Mouse (Mus musculus): ENCODE results near the gene Omd. TPM values are rescaled to one million over a fixed set of nuclear protein-coding genes. Genes with fewer than 3 reads are reported as not detected.
A peak's percentile ranks its signal among the peaks of the same experiment; 100 is the strongest.

Gene Omd
- polyA plus RNA-seq, 2 experiments = 0.18 TPM; not detected in 1

DNA sequence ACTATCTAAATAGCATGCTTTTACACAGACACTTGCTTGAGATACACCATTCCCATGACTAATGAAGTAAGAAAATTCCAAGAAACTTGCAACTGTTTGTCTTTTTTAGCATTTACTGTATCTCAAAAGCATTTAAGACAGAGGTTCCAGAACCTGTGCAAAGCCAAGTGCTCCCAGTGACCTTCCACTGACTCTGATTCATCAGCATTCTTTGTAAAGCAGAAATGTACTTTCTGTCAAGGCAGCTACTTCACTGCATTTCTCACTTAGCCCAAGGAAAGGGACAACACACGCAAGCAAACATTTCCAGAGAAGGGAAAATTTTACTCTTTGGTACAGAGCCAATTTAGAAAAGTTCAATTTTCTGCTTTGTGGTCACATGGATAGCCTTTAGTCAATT lies 41.0 kb downstream of the Omd start:
- Histone ChIP-seq H3K4me3 (ENCODE audit: insufficient read depth in 1 of 2, low read depth in 2 of 2, low read length in 2 of 2) (no peak overlapping the region), H3K27ac (no peak overlapping the region), H3K4me1 (replicated peaks; ENCODE audit: control insufficient read depth in 2 of 2, insufficient read depth in 2 of 2, low read length in 1 of 2) (peaks cover 4% of the 10 kb centered on the region in 2 experiments), H3K9ac (replicated peaks) (no peak overlapping the region), H3K27me3 (ENCODE audit: control insufficient read depth, insufficient read depth, low read length) (no peaks in the 10 kb centered on the region), H3K4me2 (ENCODE audit: low read depth) (no peak overlapping the region), H3K9me3 (ENCODE audit: control insufficient read depth, low read length) (no peaks in the 10 kb centered on the region), H3K36me3 (replicated peaks; ENCODE audit: control insufficient read depth, insufficient read depth, low read depth) (no peaks in the 10 kb centered on the region)
- TF ChIP-seq EP300 (IDR thresholded peaks at IDR 0.05; ENCODE audit: low read depth) (no peak), CTCF (IDR thresholded peaks at IDR 0.05; ENCODE audit: low read depth) (no peak)
- DNase-seq (ENCODE audit: low read depth in 3 of 3, low spot score in 3 of 3) (no peak), ATAC-seq (ENCODE audit: insufficient read depth) (no peak)
- 90% methylated on average over 1 of the region's 1 CpGs for WGBS (ENCODE audit: insufficient replicate concordance)

DNA sequence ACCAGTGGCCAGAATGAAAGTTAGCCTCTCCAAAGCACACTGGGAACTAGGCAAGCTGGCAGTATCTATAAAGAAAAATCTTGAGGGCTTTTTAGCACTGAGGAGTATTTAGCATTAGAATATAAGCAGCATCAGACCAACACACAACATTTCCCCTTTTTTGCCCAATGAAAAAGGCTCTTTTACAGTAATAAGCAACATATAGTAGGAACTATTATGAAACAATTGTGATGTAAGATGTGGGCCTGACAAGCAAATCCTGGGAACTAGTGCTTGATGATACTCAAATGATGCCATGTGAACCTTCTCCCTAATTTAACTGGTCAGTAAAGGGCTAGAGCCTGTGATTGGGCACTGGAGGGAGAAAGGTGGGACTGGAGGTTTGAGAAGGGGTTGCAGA lies 45.9 kb downstream of the Omd start:
- H3K27me3 ChIP-seq (ENCODE audit: control insufficient read depth, insufficient read depth, low read length) = no peaks in the 10 kb centered on the region
- no peak overlapping the region for H3K9ac ChIP-seq (replicated peaks)
- no peaks in the 10 kb centered on the region for H3K4me1 ChIP-seq (replicated peaks; ENCODE audit: control insufficient read depth in 2 of 2, insufficient read depth in 2 of 2, low read length in 1 of 2)
- TF ChIP-seq EP300 (IDR thresholded peaks at IDR 0.05; ENCODE audit: low read depth) (no peak), CTCF (IDR thresholded peaks at IDR 0.05; ENCODE audit: low read depth) (no peak)
- H3K36me3 ChIP-seq (replicated peaks; ENCODE audit: control insufficient read depth, insufficient read depth, low read depth) = no peaks in the 10 kb centered on the region
- no peak overlapping the region for H3K27ac ChIP-seq
- ATAC-seq (ENCODE audit: insufficient read depth) (no peak), DNase-seq (ENCODE audit: low read depth in 3 of 3, low spot score in 3 of 3) (no peak)
- no peak overlapping the region for H3K4me2 ChIP-seq (ENCODE audit: low read depth)
- no peak overlapping the region for H3K4me3 ChIP-seq (ENCODE audit: insufficient read depth in 1 of 2, low read depth in 2 of 2, low read length in 2 of 2)
- no peaks in the 10 kb centered on the region for H3K9me3 ChIP-seq (ENCODE audit: control insufficient read depth, low read length)

GRCm38 (mm10) chr13:49629076-49629475 lies 46.8 kb downstream of the Omd start:
- Histone ChIP-seq H3K4me3 (ENCODE audit: insufficient read depth in 1 of 2, low read depth in 2 of 2, low read length in 2 of 2) (no peak overlapping the region), H3K9ac (replicated peaks) (no peak overlapping the region)

GRCm38 (mm10) chr13:49639965-49640364 lies 57.7 kb downstream of the Omd start:
- TF ChIP-seq EP300 (IDR thresholded peaks at IDR 0.05; ENCODE audit: low read depth) (peak; percentile 58; the same call in 1 of the 2 replicates), CTCF (IDR thresholded peaks at IDR 0.05; ENCODE audit: low read depth) (no peak)
- Histone ChIP-seq H3K9ac (replicated peaks) (no peak overlapping the region), H3K4me2 (ENCODE audit: low read depth) (peak overlapping the region; percentile 15), H3K27me3 (ENCODE audit: control insufficient read depth, insufficient read depth, low read length) (no peaks in the 10 kb centered on the region), H3K27ac (peak overlapping the region; percentile 34), H3K4me3 (ENCODE audit: insufficient read depth in 1 of 2, low read depth in 2 of 2, low read length in 2 of 2) (no peak overlapping the region), H3K4me1 (replicated peaks; ENCODE audit: control insufficient read depth in 2 of 2, insufficient read depth in 2 of 2, low read length in 1 of 2) (peaks cover 6 to 9% of the 10 kb centered on the region in 2 experiments; a peak in 3 of 4 replicates), H3K36me3 (replicated peaks; ENCODE audit: control insufficient read depth, insufficient read depth, low read depth) (peaks cover 6% of the 10 kb centered on the region), H3K9me3 (ENCODE audit: control insufficient read depth, low read length) (no peaks in the 10 kb centered on the region)
- WGBS (ENCODE audit: insufficient replicate concordance) = 28% methylated on average over 2 of the region's 2 CpGs
- peak; percentile 93 for ATAC-seq (ENCODE audit: insufficient read depth)
- peak; percentile 36 to 46 (median 42) for DNase-seq (ENCODE audit: low read depth in 3 of 3, low spot score in 3 of 3)

More at GRCm38 (mm10) chr13:49629076-49629475, 46.8 kb downstream of the Omd start:
- Histone ChIP-seq H3K36me3 (replicated peaks; ENCODE audit: control insufficient read depth, insufficient read depth, low read depth) (no peaks in the 10 kb centered on the region), H3K4me2 (ENCODE audit: low read depth) (no peak overlapping the region), H3K9me3 (ENCODE audit: control insufficient read depth, low read length) (no peaks in the 10 kb centered on the region), H3K27me3 (ENCODE audit: control insufficient read depth, insufficient read depth, low read length) (no peaks in the 10 kb centered on the region), H3K27ac (no peak overlapping the region), H3K4me1 (replicated peaks; ENCODE audit: control insufficient read depth in 2 of 2, insufficient read depth in 2 of 2, low read length in 1 of 2) (no peaks in the 10 kb centered on the region)
- DNase-seq (ENCODE audit: low read depth in 3 of 3, low spot score in 3 of 3) = no peak
- no peak for ATAC-seq (ENCODE audit: insufficient read depth)
- no peak for TF ChIP-seq EP300 (IDR thresholded peaks at IDR 0.05; ENCODE audit: low read depth)
- TF ChIP-seq CTCF (IDR thresholded peaks at IDR 0.05; ENCODE audit: low read depth) = no peak
- WGBS (ENCODE audit: insufficient replicate concordance) = 86% methylated on average over 2 of the region's 2 CpGs

Other genes with a start within 250 kb of the Omd start
- 5.6 and 6.4 TPM in 2 replicates for gene Bicd2, start 240.9 kb upstream of the Omd start, polyA plus RNA-seq (2012; rRNA removed)
- gene Bicd2, start 240.9 kb upstream of the Omd start, polyA plus RNA-seq (2014; fragmentation: Nextera tagmentation; extraction: Ambion mirVana) = 5.9 and 7.0 TPM in 2 replicates
- 3.0 and 4.0 TPM in 2 replicates for gene Ippk, start 161.2 kb upstream of the Omd start, polyA plus RNA-seq (2012; rRNA removed)
- gene Ippk, start 161.2 kb upstream of the Omd start, polyA plus RNA-seq (2014; fragmentation: Nextera tagmentation; extraction: Ambion mirVana) = 7.1 and 7.2 TPM in 2 replicates
- 0.05 and 0.13 TPM in 2 replicates for gene Tes3-ps, start 89.1 kb upstream of the Omd start, polyA plus RNA-seq (2012; rRNA removed)
- 0.42 and 0.44 TPM in 2 replicates for gene Tes3-ps, start 89.1 kb upstream of the Omd start, polyA plus RNA-seq (2014; fragmentation: Nextera tagmentation; extraction: Ambion mirVana)
- gene Ecm2, start 77.7 kb upstream of the Omd start, polyA plus RNA-seq (2012; rRNA removed) = 0.11 and 0.19 TPM in 2 replicates
- gene Ecm2, start 77.7 kb upstream of the Omd start, polyA plus RNA-seq (2014; fragmentation: Nextera tagmentation; extraction: Ambion mirVana) = 0.10 and 0.19 TPM in 2 replicates
- gene Aspn, start 38.0 kb upstream of the Omd start, polyA plus RNA-seq (2012; rRNA removed) = 0.10 and 0.17 TPM in 2 replicates
- 0.35 and 0.44 TPM in 2 replicates for gene Aspn, start 38.0 kb upstream of the Omd start, polyA plus RNA-seq (2014; fragmentation: Nextera tagmentation; extraction: Ambion mirVana)
- gene Ogn, start 25.6 kb downstream of the Omd start, polyA plus RNA-seq (2012; rRNA removed) = 0.35 and 0.49 TPM in 2 replicates
- gene Ogn, start 25.6 kb downstream of the Omd start, polyA plus RNA-seq (2014; fragmentation: Nextera tagmentation; extraction: Ambion mirVana) = 1.1 and 1.5 TPM in 2 replicates
- gene Cenpp, start 70.3 kb downstream of the Omd start, polyA plus RNA-seq (2012; rRNA removed) = 6.0 and 9.9 TPM in 2 replicates
- gene Cenpp, start 70.3 kb downstream of the Omd start, polyA plus RNA-seq (2014; fragmentation: Nextera tagmentation; extraction: Ambion mirVana) = 30.4 and 33.0 TPM in 2 replicates
- gene Nol8, start 70.6 kb downstream of the Omd start, polyA plus RNA-seq (2012; rRNA removed) = 2.9 and 5.4 TPM in 2 replicates
- 7.8 and 8.3 TPM in 2 replicates for gene Nol8, start 70.6 kb downstream of the Omd start, polyA plus RNA-seq (2014; fragmentation: Nextera tagmentation; extraction: Ambion mirVana)
- gene Iars, start 99.6 kb downstream of the Omd start, polyA plus RNA-seq (2012; rRNA removed) = 28.2 and 36.5 TPM in 2 replicates
- 39.1 and 45.8 TPM in 2 replicates for gene Iars, start 99.6 kb downstream of the Omd start, polyA plus RNA-seq (2014; fragmentation: Nextera tagmentation; extraction: Ambion mirVana)
- gene Gm30302, start 216.5 kb downstream of the Omd start, polyA plus RNA-seq (2012; rRNA removed) = not detected in 2 replicates
- not detected in 2 replicates for gene Gm30302, start 216.5 kb downstream of the Omd start, polyA plus RNA-seq (2014; fragmentation: Nextera tagmentation; extraction: Ambion mirVana)

Measured in liver, embryonic 14.5 days (tissue).